Mouse (Mus musculus) Patski (cell line): ENCODE data around the gene Ndc1. TPM values are rescaled to one million over a fixed set of nuclear protein-coding genes. Genes with fewer than 3 reads are reported as not detected.

ENCODE experiments used
- ATAC-seq: fragments of 100-300 bp; one replicate; pipeline ENCODE4 v1.8.0; 2021
- CTCF ChIA-PET: fragments of 350-600 bp; sonication (Branson Sonifier 250); formaldehyde crosslinking; loops from one replicate; lab custom pipeline; 2022; ENCODE audit warnings: inconsistent platforms; lab: Charles Lee
- POLR2A ChIA-PET: fragments of 350-600 bp; sonication (Branson Sonifier 250); formaldehyde crosslinking; loops from one replicate; lab custom pipeline; 2022; ENCODE audit warnings: antibody characterized with exemption, inconsistent platforms; lab: Charles Lee
- DNase-seq: peaks from one replicate; pipeline ENCODE4 v3.0.0-alpha.2; 2011; ENCODE audit warnings: low read depth, low spot score
- H3K27me3 ChIP-seq: fragments of 371-371 bp; one replicate; pipeline ENCODE4 v1.5.1; 2021
- CTCF ChIP-seq: fragments of 100-300 bp; IDR thresholded peaks from one replicate; pipeline ENCODE4 v1.5.1; 2021
- in situ Hi-C: fragments of 300-500 bp; cut with MboI; formaldehyde crosslinking; loops from 3 replicates; pipeline ENCODE4 v1.11.1; 2018; ENCODE audit warnings: low pct_unique_long_range_greater_than_20kb, mixed read lengths
- polyA plus RNA-seq: library from polyadenylated mRNA; unstranded; gene quantifications from one replicate; pipeline ENCODE4 v1.2.3, GENCODE M21; 2021

Ndc1 gene
- polyA plus RNA-seq, 1 experiment from 2014 or later: 20.9 TPM

- in situ Hi-C loops: no loop called here
These were observed 71.2 kb downstream of the Ndc1 start for GRCm38 (mm10) chr4:107438741-107439140.

DNA sequence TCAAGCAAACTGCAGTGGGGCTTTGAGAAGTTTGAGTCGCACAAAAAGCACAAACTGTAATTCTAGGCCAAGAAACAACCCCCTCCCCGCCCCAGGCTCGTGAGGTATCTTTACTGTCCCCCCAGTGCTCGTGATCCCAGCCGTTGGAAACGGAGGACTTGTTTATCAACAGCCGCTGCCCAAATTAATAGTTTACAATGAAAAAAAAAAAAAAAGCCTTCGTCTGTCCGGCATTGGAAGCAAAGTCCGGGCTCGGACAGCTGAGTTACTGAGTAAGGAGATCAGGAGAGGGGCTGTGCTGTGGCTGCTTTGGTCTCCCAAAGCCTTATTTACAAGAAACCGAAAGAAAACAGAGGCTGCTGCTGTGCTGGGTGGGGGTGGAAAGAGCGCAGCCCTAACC is 72.7 kb downstream of the Ndc1 start:
- no peak for TF ChIP-seq CTCF
- H3K27me3 ChIP-seq: no peaks in the 10 kb centered on the region
- POLR2A ChIA-PET: no interaction called here
- ATAC-seq (no peak), DNase-seq (no peak)
- CTCF ChIA-PET: interaction anchor here (2.1 kb wide), 1 partner anchor 13 kb away, joined by 9 read pairs; no protein-coding TSS in a partner anchor
- in situ Hi-C loops: no loop called here

More at GRCm38 (mm10) chr4:107438741-107439140, 71.2 kb downstream of the Ndc1 start:
- H3K27me3 ChIP-seq: no peaks in the 10 kb centered on the region
- ChIA-PET POLR2A (interaction anchor here (0.6 kb wide), 1 partner anchor 230 kb away, joined by 3 read pairs; no protein-coding TSS in a partner anchor), CTCF (no interaction called here)
- ATAC-seq (no peak), DNase-seq (no peak)
- TF ChIP-seq CTCF: no peak

DNA sequence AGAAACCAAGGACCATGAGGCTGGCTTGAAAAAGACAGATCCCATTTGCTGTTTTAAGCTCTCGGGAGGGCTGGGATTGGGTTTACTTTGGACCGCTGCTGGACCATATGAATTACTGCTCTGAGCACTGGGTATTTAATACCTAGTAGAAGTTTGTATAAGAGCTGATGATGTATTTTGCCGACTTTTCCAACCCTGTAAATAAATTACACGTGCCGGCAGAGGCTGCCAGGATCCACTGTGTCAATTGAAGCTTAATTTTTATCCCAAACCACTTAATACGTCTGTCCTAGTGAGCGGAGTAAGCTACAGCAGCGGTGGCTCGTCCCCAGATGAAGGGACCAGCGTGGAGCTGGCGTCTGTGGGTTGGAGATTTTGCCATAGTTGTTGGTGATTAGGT is 74.7 kb downstream of the Ndc1 start:
- ChIA-PET POLR2A (interaction anchor here (0.7 to 0.9 kb wide), 3 partner anchors 11 to 108 kb away, joined by 3 to 4 read pairs (median 3); no protein-coding TSS in a partner anchor), CTCF (interaction anchor here (1.2 to 1.4 kb wide), 2 partner anchors 11 to 18 kb away, joined by 5 to 6 read pairs; no protein-coding TSS in a partner anchor)
- in situ Hi-C loops: no loop called here
- no peak for TF ChIP-seq CTCF
- H3K27me3 ChIP-seq: no peaks in the 10 kb centered on the region
- no peak for ATAC-seq
- DNase-seq: no peak

DNA sequence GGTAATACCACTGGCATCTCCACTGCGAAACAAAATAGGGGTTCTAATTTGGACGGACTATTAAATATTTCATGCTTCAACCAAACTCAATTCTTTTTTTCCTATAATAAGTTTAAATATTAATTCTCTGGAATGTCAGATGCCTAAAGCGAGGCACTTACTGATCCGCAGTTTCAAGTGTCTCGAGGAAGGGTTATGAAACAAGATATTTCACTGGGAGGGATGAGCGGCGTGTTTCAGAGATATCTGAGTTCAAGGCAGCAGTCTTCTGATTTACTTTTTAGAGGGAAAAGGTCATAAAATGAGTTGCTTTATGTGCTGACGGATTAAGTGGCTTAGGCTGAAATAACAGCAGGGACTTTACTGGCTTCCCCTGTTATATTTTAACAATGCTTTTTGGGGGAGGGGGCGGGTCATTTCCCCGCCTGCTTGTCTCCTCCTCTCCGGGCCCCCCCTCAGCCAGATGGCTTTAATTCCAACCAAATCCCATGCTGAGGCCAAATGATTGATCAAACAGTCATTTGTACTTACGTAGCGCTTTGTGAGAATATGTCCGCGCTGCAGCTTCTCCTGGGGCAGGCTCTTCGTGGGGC is 75.4 kb downstream of the Ndc1 start:
- H3K27me3 ChIP-seq: no peaks in the 10 kb centered on the region
- POLR2A ChIA-PET: interaction anchor here (0.9 kb wide), 1 partner anchor 10 kb away, joined by 4 read pairs; no protein-coding TSS in a partner anchor
- CTCF ChIA-PET: interaction anchor here (1.2 to 1.4 kb wide), 2 partner anchors 11 to 19 kb away, joined by 5 to 6 read pairs; no protein-coding TSS in a partner anchor
- DNase-seq (no peak), ATAC-seq (no peak)
- no peak for TF ChIP-seq CTCF
- in situ Hi-C loops: no loop called here

- H3K27me3 ChIP-seq: no peaks in the 10 kb centered on the region
- ATAC-seq: no peak
These were observed 76.0 kb downstream of the Ndc1 start for GRCm38 (mm10) chr4:107443621-107444020.

DNA sequence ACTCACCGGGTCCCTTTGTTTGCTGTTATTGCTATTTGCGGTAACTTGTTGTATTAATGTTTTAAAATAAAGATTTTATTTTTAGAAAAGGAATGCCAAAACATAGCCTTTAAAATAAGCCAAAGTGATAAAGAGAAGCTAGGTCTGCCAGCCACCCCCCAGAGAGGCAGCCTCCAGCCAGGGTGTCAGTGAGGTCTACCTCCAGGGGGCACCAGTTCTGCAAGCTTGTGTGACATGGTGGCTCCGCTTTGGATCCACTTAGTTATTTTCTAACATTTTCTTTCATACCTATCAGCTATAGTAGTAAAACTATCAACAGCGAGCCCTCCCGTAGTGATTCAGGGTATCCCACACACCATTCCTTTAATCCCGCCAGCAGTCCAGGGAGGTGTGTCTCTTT is 80.9 kb downstream of the Ndc1 start:
- POLR2A ChIA-PET: no interaction called here
- in situ Hi-C loops: no loop called here
- CTCF ChIA-PET: no interaction called here
- no peak for TF ChIP-seq CTCF
- DNase-seq (no peak), ATAC-seq (no peak)
- H3K27me3 ChIP-seq: no peaks in the 10 kb centered on the region

More at GRCm38 (mm10) chr4:107443621-107444020, 76.0 kb downstream of the Ndc1 start:
- no peak for DNase-seq
- TF ChIP-seq CTCF: no peak
- CTCF ChIA-PET: no interaction called here
- POLR2A ChIA-PET: no interaction called here
- in situ Hi-C loops: no loop called here

- TF ChIP-seq CTCF: no peak
- ChIA-PET POLR2A (no interaction called here), CTCF (no interaction called here)
- in situ Hi-C loops: no loop called here
- ATAC-seq (no peak), DNase-seq (no peak)
- H3K27me3 ChIP-seq: no peaks in the 10 kb centered on the region
These were observed 81.9 kb downstream of the Ndc1 start for GRCm38 (mm10) chr4:107449519-107449918.

DNA sequence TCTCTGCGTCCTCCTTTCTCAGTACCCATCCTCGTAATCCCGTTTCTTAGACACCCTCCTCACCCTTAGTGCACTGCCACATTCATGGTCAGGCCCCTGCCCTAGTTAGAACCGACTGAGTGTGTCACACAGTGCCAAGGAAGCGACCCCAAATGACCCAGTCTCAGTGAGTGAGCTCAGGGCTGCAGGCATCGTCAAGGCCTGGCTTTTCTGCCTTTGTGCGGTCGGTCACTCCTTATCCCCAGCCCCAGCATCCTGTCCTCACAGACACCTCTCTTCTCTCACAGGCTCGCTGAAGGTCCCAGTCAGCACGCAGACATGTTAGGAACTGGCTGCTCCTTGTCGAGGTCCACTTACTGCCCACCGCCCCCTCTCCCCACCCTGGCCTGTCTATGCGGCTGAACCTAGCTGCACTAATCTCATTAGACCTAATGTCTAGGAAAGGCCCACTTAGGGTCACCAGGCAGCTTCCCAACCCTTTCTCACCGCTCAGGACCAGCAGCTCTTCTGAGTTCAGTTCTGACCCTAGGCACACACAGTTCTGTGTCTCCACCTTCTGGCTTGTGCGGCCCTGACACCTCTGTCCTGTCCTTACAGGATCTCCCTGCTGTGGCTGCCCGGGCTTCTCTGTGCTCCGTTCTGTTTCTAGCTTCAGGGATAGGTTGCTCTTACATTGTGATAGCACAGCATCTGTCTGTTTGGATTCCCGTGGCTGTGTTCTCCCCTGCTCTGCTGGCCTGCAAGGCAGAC is 84.9 kb downstream of the Ndc1 start:
- no peak for TF ChIP-seq CTCF
- DNase-seq: no peak
- CTCF ChIA-PET: interaction anchor here (0.6 to 3.2 kb wide), 8 partner anchors 10 to 186 kb away, joined by 3 to 23 read pairs (median 8); no protein-coding TSS in a partner anchor
- in situ Hi-C loops: no loop called here
- POLR2A ChIA-PET: interaction anchor here (0.6 to 1.9 kb wide), 2 partner anchors 10 to 63 kb away, joined by 3 to 4 read pairs; no protein-coding TSS in a partner anchor
- H3K27me3 ChIP-seq: no peaks in the 10 kb centered on the region
- peak; percentile 49 for ATAC-seq

DNA sequence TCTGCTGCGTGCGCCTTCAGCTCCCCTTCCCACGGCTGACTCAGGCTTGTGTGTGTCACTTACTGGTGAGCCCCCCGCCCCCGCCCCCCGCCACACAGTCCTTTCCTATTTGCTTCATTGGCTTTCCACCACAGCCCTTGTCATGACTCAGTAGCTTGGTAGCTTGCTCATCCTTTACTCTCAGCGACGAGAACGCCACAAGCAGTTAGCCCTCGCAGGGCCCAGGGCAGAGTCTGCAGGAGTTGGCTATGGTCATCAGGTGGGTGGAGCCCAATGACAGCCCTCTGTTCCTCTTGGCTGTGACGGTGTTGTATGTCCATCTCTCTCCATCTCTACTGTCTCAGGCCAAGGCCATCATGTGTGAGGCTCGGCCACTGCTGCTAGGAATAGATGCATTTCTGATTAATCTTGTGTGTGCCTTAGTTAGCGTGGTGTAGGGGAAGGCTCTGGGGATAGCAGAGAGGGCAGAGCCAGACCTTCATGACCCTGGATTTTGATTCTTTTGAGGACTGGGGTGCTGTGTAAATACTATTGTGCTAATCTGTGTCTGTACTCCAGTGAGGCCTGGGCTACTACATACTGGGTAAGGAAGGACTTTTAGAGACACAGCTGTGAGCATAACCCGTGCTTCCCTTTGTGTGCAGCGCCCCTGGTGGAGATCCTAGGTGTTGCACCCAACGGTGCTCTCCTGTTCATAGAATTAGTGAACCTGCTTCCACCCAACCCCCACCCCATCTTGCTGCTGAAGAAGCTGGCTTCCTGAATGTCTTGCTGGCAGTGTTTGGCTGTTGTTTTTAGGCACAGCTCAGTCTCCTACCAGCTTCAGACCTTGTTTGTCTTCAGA is 85.8 kb downstream of the Ndc1 start:
- POLR2A ChIA-PET: interaction anchor here (1.9 kb wide), 1 partner anchor 11 kb away, joined by 4 read pairs; no protein-coding TSS in a partner anchor
- CTCF ChIA-PET: interaction anchor here (0.6 to 3.2 kb wide), 14 partner anchors 10 to 190 kb away, joined by 3 to 23 read pairs (median 5); partner anchors contain the start of gene Glis1
- H3K27me3 ChIP-seq: no peaks in the 10 kb centered on the region
- ATAC-seq: peak; percentile 85
- peak; percentile 85 for DNase-seq
- no peak for TF ChIP-seq CTCF
- in situ Hi-C loops: no loop called here

DNA sequence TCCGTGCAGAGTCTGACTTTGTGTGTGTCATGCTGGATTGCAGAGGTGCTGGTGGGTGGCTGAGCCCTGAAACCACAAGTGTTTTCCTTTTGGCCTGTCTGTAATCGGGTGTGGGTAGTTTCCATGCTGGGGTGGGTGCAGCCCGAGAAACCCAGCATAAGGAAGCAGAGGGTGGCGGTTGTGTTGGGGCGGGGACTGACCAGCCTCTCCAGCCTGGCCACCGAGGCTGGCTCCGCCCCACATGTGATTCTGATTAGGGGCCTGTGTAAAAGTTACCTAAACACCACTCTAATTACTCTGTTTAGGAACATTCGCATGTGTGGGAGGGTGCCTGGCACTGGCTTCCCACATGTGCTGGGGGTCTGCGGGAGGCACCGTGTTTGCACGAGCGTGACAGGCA is 90.0 kb downstream of the Ndc1 start:
- TF ChIP-seq CTCF: no peak
- in situ Hi-C loops: no loop called here
- ATAC-seq (no peak), DNase-seq (no peak)
- no peaks in the 10 kb centered on the region for H3K27me3 ChIP-seq
- POLR2A ChIA-PET: no interaction called here
- CTCF ChIA-PET: no interaction called here
